Mouse (Mus musculus) midbrain, embryonic 12.5 days (tissue): ENCODE results near the gene Myo15. TPM values are rescaled to one million over a fixed set of nuclear protein-coding genes. Genes with fewer than 3 reads are reported as not detected.

Source experiments
- ATAC-seq: fragments of 200-750 bp; cut with Nextera tagmentation; 2 replicates; pipeline ENCODE4 v1.8.0; 2017; ENCODE audit warnings: low read depth, moderate TSS enrichment, moderate library complexity; ENCODE audit not compliant: low FRiP score
- H3K27ac ChIP-seq: fragments of 300-500 bp; sonication (generic); replicated peaks from 2 replicates; pipeline ENCODE4 v1.5.1; 2016; ENCODE audit warnings: mild to moderate bottlenecking
- H3K27me3 ChIP-seq: fragments of 300-500 bp; sonication (generic); 2 replicates; pipeline ENCODE4 v1.6.1; 2016; ENCODE audit warnings: mild to moderate bottlenecking
- H3K36me3 ChIP-seq: fragments of 300-500 bp; sonication (generic); 2 replicates; pipeline ENCODE4 v1.6.1; 2016
- H3K4me1 ChIP-seq: fragments of 300-500 bp; sonication (generic); 2 replicates; pipeline ENCODE4 v1.6.1; 2016
- H3K4me2 ChIP-seq: fragments of 300-500 bp; sonication (generic); replicated peaks from 2 replicates; pipeline ENCODE4 v1.6.1; 2016; ENCODE audit warnings: mild to moderate bottlenecking, moderate library complexity
- H3K4me3 ChIP-seq: fragments of 300-500 bp; sonication (generic); 2 replicates; pipeline ENCODE4 v1.5.1; 2016; ENCODE audit warnings: mild to moderate bottlenecking
- H3K9ac ChIP-seq: fragments of 300-500 bp; sonication (generic); replicated peaks from 2 replicates; pipeline ENCODE4 v1.6.1; 2016; ENCODE audit warnings: mild to moderate bottlenecking, moderate library complexity
- H3K9me3 ChIP-seq: fragments of 300-500 bp; sonication (generic); 2 replicates; pipeline ENCODE4 v1.6.1; 2016; ENCODE audit warnings: mild to moderate bottlenecking
- WGBS: fragments of 180-500 bp; shearing (Covaris S2); methylation state at CpG from one replicate; pipeline ENCODE4 v1.1.7; 2016; 5-methylcytosine and 5-hydroxymethylcytosine counted together
- polyA plus RNA-seq: library from polyadenylated mRNA; unstranded; fragments of >200 nt; fragmentation: Nextera tagmentation; extraction: Ambion mirVana; gene quantifications from 2 replicates; pipeline ENCODE4 v1.2.1, GENCODE M21; 2016

Gene Myo15
- polyA plus RNA-seq, 1 experiment from 2014 or later: 0.11 TPM

- peaks cover 7% of the 10 kb centered on the region for H3K4me1 ChIP-seq
- no peak overlapping the region for H3K27ac ChIP-seq
- peaks cover 35% of the 10 kb centered on the region for H3K27me3 ChIP-seq
- peak overlapping the region; percentile 37 for H3K4me3 ChIP-seq
- H3K36me3 ChIP-seq: no peaks in the 10 kb centered on the region
- 7% methylated on average over 11 of the region's 11 CpGs for WGBS
- no peaks in the 10 kb centered on the region for H3K9me3 ChIP-seq
- H3K9ac ChIP-seq: no peak overlapping the region
- no peak for ATAC-seq
- peak overlapping the region; percentile 62 for H3K4me2 ChIP-seq
Measured at GRCm38 (mm10) chr11:60508950-60509349, 39.8 kb downstream of the Myo15 start.

- peaks cover 35% of the 10 kb centered on the region for H3K27me3 ChIP-seq
- peak overlapping the region; percentile 32; the same call in 1 of the 2 replicates for H3K9ac ChIP-seq
- no peaks in the 10 kb centered on the region for H3K9me3 ChIP-seq
- H3K4me2 ChIP-seq: peak overlapping the region; percentile 62
- no peak for ATAC-seq
- peak overlapping the region; percentile 37 for H3K4me3 ChIP-seq
- peaks cover 7% of the 10 kb centered on the region for H3K4me1 ChIP-seq
- no peaks in the 10 kb centered on the region for H3K36me3 ChIP-seq
- H3K27ac ChIP-seq: no peak overlapping the region
- 0% methylated on average over 25 of the region's 25 CpGs for WGBS
Measured at GRCm38 (mm10) chr11:60509500-60509899, 40.4 kb downstream of the Myo15 start.

- no peak for ATAC-seq
- Histone ChIP-seq H3K36me3 (no peaks in the 10 kb centered on the region), H3K4me3 (no peak overlapping the region), H3K9ac (no peak overlapping the region), H3K4me1 (peaks cover 7% of the 10 kb centered on the region), H3K4me2 (no peak overlapping the region), H3K27me3 (peaks cover 35% of the 10 kb centered on the region), H3K27ac (no peak overlapping the region), H3K9me3 (no peaks in the 10 kb centered on the region)
- WGBS: 86% methylated on average over 1 of the region's 1 CpGs
Measured at GRCm38 (mm10) chr11:60511893-60512292, 42.8 kb downstream of the Myo15 start.

- Histone ChIP-seq H3K4me1 (peaks cover 7% of the 10 kb centered on the region), H3K27me3 (peaks cover 31% of the 10 kb centered on the region), H3K9ac (no peak overlapping the region), H3K36me3 (no peaks in the 10 kb centered on the region), H3K27ac (no peak overlapping the region), H3K9me3 (no peaks in the 10 kb centered on the region), H3K4me3 (no peak overlapping the region), H3K4me2 (no peak overlapping the region)
- no peak for ATAC-seq
- WGBS: 76% methylated on average over 2 of the region's 2 CpGs
Measured at GRCm38 (mm10) chr11:60512520-60512919, 43.4 kb downstream of the Myo15 start.

- WGBS: 77% methylated on average over 2 of the region's 2 CpGs
- no peak overlapping the region for H3K9ac ChIP-seq
- no peaks in the 10 kb centered on the region for H3K36me3 ChIP-seq
- no peak for ATAC-seq
- no peak overlapping the region for H3K4me3 ChIP-seq
- peaks cover 11% of the 10 kb centered on the region for H3K27me3 ChIP-seq
- H3K27ac ChIP-seq: no peak overlapping the region
- no peaks in the 10 kb centered on the region for H3K9me3 ChIP-seq
- no peaks in the 10 kb centered on the region for H3K4me1 ChIP-seq
- no peak overlapping the region for H3K4me2 ChIP-seq
Measured at GRCm38 (mm10) chr11:60514941-60515340, 45.8 kb downstream of the Myo15 start.

GRCm38 (mm10) chr11:60518305-60518704 is 49.2 kb downstream of the Myo15 start:
- H3K4me3 ChIP-seq: no peak overlapping the region
- no peak overlapping the region for H3K9ac ChIP-seq
- WGBS: 88% methylated on average over 4 of the region's 4 CpGs
- ATAC-seq: no peak
- H3K4me2 ChIP-seq: no peak overlapping the region
- H3K36me3 ChIP-seq: no peaks in the 10 kb centered on the region
- no peaks in the 10 kb centered on the region for H3K9me3 ChIP-seq
- H3K27ac ChIP-seq: no peak overlapping the region
- H3K27me3 ChIP-seq: no peaks in the 10 kb centered on the region; the same call in 1 of the 2 replicates
- no peaks in the 10 kb centered on the region for H3K4me1 ChIP-seq

GRCm38 (mm10) chr11:60522027-60522426 is 52.9 kb downstream of the Myo15 start:
- Histone ChIP-seq H3K27me3 (no peaks in the 10 kb centered on the region), H3K9me3 (no peaks in the 10 kb centered on the region), H3K4me2 (no peak overlapping the region), H3K4me3 (no peak overlapping the region), H3K27ac (no peak overlapping the region), H3K9ac (no peak overlapping the region), H3K4me1 (no peaks in the 10 kb centered on the region), H3K36me3 (no peaks in the 10 kb centered on the region)
- 82% methylated on average over 5 of the region's 5 CpGs for WGBS
- no peak for ATAC-seq

GRCm38 (mm10) chr11:60522661-60523365 is 53.7 kb downstream of the Myo15 start:
- no peak for ATAC-seq
- Histone ChIP-seq H3K4me3 (no peak overlapping the region), H3K36me3 (no peaks in the 10 kb centered on the region), H3K4me1 (no peaks in the 10 kb centered on the region), H3K27ac (no peak overlapping the region), H3K9me3 (no peaks in the 10 kb centered on the region), H3K9ac (no peak overlapping the region), H3K4me2 (no peak overlapping the region), H3K27me3 (no peaks in the 10 kb centered on the region)
- 88% methylated on average over 6 of the region's 6 CpGs for WGBS

- Histone ChIP-seq H3K27me3 (no peaks in the 10 kb centered on the region), H3K4me1 (no peaks in the 10 kb centered on the region), H3K36me3 (no peaks in the 10 kb centered on the region), H3K4me3 (no peak overlapping the region), H3K9me3 (no peaks in the 10 kb centered on the region), H3K4me2 (no peak overlapping the region), H3K27ac (no peak overlapping the region), H3K9ac (no peak overlapping the region)
- no peak for ATAC-seq
- 76% methylated on average over 4 of the region's 4 CpGs for WGBS
Measured at GRCm38 (mm10) chr11:60526461-60526860, 57.3 kb downstream of the Myo15 start.

- H3K4me3 ChIP-seq: peak overlapping the region; percentile 95; the same call in 1 of the 2 replicates
- 91% methylated on average over 2 of the region's 2 CpGs for WGBS
- H3K9me3 ChIP-seq: no peaks in the 10 kb centered on the region
- peaks cover 24% of the 10 kb centered on the region for H3K4me1 ChIP-seq
- no peak for ATAC-seq
- H3K9ac ChIP-seq: no peak overlapping the region
- H3K36me3 ChIP-seq: no peaks in the 10 kb centered on the region
- peak overlapping the region; percentile 97 for H3K4me2 ChIP-seq
- H3K27me3 ChIP-seq: no peaks in the 10 kb centered on the region
- H3K27ac ChIP-seq: peak overlapping the region; percentile 100; the same call in 1 of the 2 replicates
Measured at GRCm38 (mm10) chr11:60535676-60536075, 66.5 kb downstream of the Myo15 start.

GRCm38 (mm10) chr11:60536180-60536858 is 67.2 kb downstream of the Myo15 start, which contains the start of gene Alkbh5:
Alkbh5 (plus strand) TSS chr11:60536381.
- no peaks in the 10 kb centered on the region for H3K27me3 ChIP-seq
- H3K4me2 ChIP-seq: peak within 1 kb of the TSS; percentile 97
- H3K9me3 ChIP-seq: no peaks in the 10 kb centered on the region
- H3K9ac ChIP-seq: peak within 1 kb of the TSS; percentile 94
- peaks cover 30% of the 10 kb centered on the region for H3K4me1 ChIP-seq
- whole genome bisulfite sequencing: 18% methylated on average over 9 of the region's 9 CpGs
- peak within 1 kb of the TSS; percentile 100 for H3K27ac ChIP-seq
- peak within 1 kb of the TSS; percentile 95 for H3K4me3 ChIP-seq
- no peaks in the 10 kb centered on the region for H3K36me3 ChIP-seq
- 0 out of 2 replicates have a peak, but pooled peaks have one; percentile 18 for ATAC-seq

- ATAC-seq: peak; percentile 68
- Histone ChIP-seq H3K4me1 (peaks cover 35% of the 10 kb centered on the region), H3K27me3 (no peaks in the 10 kb centered on the region), H3K27ac (peak overlapping the region; percentile 100), H3K4me3 (peak overlapping the region; percentile 95), H3K36me3 (peaks cover 2% of the 10 kb centered on the region; the same call in 1 of the 2 replicates), H3K4me2 (peak overlapping the region; percentile 97), H3K9ac (peak overlapping the region; percentile 94), H3K9me3 (no peaks in the 10 kb centered on the region)
- WGBS: under 1% methylated on average over 37 of the region's 37 CpGs
Measured at GRCm38 (mm10) chr11:60536859-60537467, 67.8 kb downstream of the Myo15 start.
